Mouse (Mus musculus) lung, postnatal 0 days (tissue): ENCODE measurements around the gene Ankef1. TPM values are rescaled to one million over a fixed set of nuclear protein-coding genes. Genes with fewer than 3 reads are reported as not detected.

Experiments used
- ATAC-seq: fragments of 200-750 bp; cut with Nextera tagmentation; 2 replicates; pipeline ENCODE4 v1.8.0; 2017; ENCODE audit warnings: moderate library complexity
- DNase-seq: peaks from one replicate; pipeline ENCODE4 v3.0.0-alpha.2; 2016; ENCODE audit warnings: low spot score
- H3K27ac ChIP-seq: fragments of 300-500 bp; sonication (generic); 2 replicates; pipeline ENCODE4 v1.5.1; 2014; ENCODE audit warnings: antibody characterized with exemption, mild to moderate bottlenecking, low read length, mixed read lengths
- H3K27me3 ChIP-seq: fragments of 300-500 bp; sonication (generic); replicated peaks from 2 replicates; pipeline ENCODE4 v1.6.1; 2014; ENCODE audit warnings: low read length, mixed read lengths; ENCODE audit not compliant: insufficient read depth
- H3K36me3 ChIP-seq: fragments of 300-500 bp; sonication (generic); 2 replicates; pipeline ENCODE4 v1.6.1; 2014; ENCODE audit warnings: low read length, mixed read lengths; ENCODE audit not compliant: insufficient read depth
- H3K4me1 ChIP-seq: fragments of 300-500 bp; sonication (generic); 2 replicates; pipeline ENCODE4 v1.6.1; 2014; ENCODE audit warnings: antibody characterized with exemption, low read depth, low read length, mixed read lengths; ENCODE audit not compliant: insufficient read depth
- H3K4me2 ChIP-seq: fragments of 300-500 bp; sonication (generic); replicated peaks from 2 replicates; pipeline ENCODE4 v1.6.1; 2014; ENCODE audit warnings: low read depth, mild to moderate bottlenecking, low read length, moderate library complexity, mixed read lengths
- H3K4me3 ChIP-seq: fragments of 300-500 bp; sonication (generic); 2 replicates; pipeline ENCODE4 v1.5.1; 2014; ENCODE audit warnings: low read depth, low read length
- H3K9ac ChIP-seq: fragments of 300-500 bp; sonication (generic); replicated peaks from 2 replicates; pipeline ENCODE4 v1.6.1; 2014; ENCODE audit warnings: low read depth, mild to moderate bottlenecking
- H3K9me3 ChIP-seq: fragments of 300-500 bp; sonication (generic); 2 replicates; pipeline ENCODE4 v1.6.1; 2016; ENCODE audit warnings: low read length, mixed read lengths
- CTCF ChIP-seq: IDR thresholded peaks from 2 replicates; pipeline ENCODE4 v1.5.1; 2016; ENCODE audit warnings: antibody characterized with exemption, mild to moderate bottlenecking
- EP300 ChIP-seq: IDR thresholded peaks from 2 replicates; pipeline ENCODE4 v1.6.1; 2016; ENCODE audit warnings: antibody characterized with exemption, mild to moderate bottlenecking, control low read depth
- WGBS: fragments of 180-500 bp; shearing (Covaris S2); extraction: QIAGEN DNeasy Blood & Tissue Kit; methylation state at CpG from one replicate; pipeline ENCODE4 v1.1.7; 2014; 5-methylcytosine and 5-hydroxymethylcytosine counted together
- polyA plus RNA-seq: library from polyadenylated mRNA; unstranded; fragments of >200 nt; fragmentation: Nextera tagmentation; extraction: Ambion mirVana; gene quantifications from 2 replicates; pipeline ENCODE4 v1.2.1, GENCODE M21; 2015

Ankef1 gene
- polyA plus RNA-seq = 0.32 and 0.54 TPM in 2 replicates

- WGBS = 88% methylated on average over 1 of the region's 1 CpGs
- H3K4me2 ChIP-seq = no peak within 1 kb of the TSS
- ATAC-seq = no peak
Observed at GRCm38 (mm10) chr2:136501651-136502050, at the start of gene Ankef1. TSS of gene Ankef1 (plus strand) at chr2:136501910.

GRCm38 (mm10) chr2:136456468-136456867, 45.2 kb upstream of the Ankef1 start:
- no peak overlapping the region for H3K4me3 ChIP-seq
- DNase-seq (no peak), ATAC-seq (no peak)
- no peaks in the 10 kb centered on the region for H3K27me3 ChIP-seq
- TF ChIP-seq CTCF (no peak), EP300 (no peak)
- no peak overlapping the region for H3K27ac ChIP-seq
- H3K36me3 ChIP-seq = no peaks in the 10 kb centered on the region
- no peak overlapping the region for H3K4me2 ChIP-seq
- no peaks in the 10 kb centered on the region for H3K9me3 ChIP-seq
- H3K9ac ChIP-seq = no peak overlapping the region
- no peaks in the 10 kb centered on the region for H3K4me1 ChIP-seq
- 40% methylated on average over 2 of the region's 2 CpGs for WGBS

More at GRCm38 (mm10) chr2:136501651-136502050, at the start of gene Ankef1:
- Histone ChIP-seq H3K9ac (no peak within 1 kb of the TSS), H3K9me3 (no peaks in the 10 kb centered on the region), H3K4me3 (no peak within 1 kb of the TSS), H3K27me3 (no peaks in the 10 kb centered on the region), H3K4me1 (no peaks in the 10 kb centered on the region), H3K36me3 (no peaks in the 10 kb centered on the region), H3K27ac (no peak within 1 kb of the TSS)
- DNase-seq = no peak
- TF ChIP-seq CTCF = no peak
- no peak for TF ChIP-seq EP300

- DNase-seq = no peak
- Histone ChIP-seq H3K9me3 (no peaks in the 10 kb centered on the region), H3K4me3 (no peak overlapping the region), H3K36me3 (no peaks in the 10 kb centered on the region), H3K27ac (no peak overlapping the region), H3K4me1 (no peaks in the 10 kb centered on the region), H3K9ac (no peak overlapping the region), H3K4me2 (no peak overlapping the region), H3K27me3 (no peaks in the 10 kb centered on the region)
- 54% methylated on average over 3 of the region's 3 CpGs for WGBS
- no peak for ATAC-seq
- TF ChIP-seq EP300 = no peak
- no peak for TF ChIP-seq CTCF
Observed at GRCm38 (mm10) chr2:136456875-136457274, 44.8 kb upstream of the Ankef1 start.

GRCm38 (mm10) chr2:136477656-136478055, 24.1 kb upstream of the Ankef1 start:
- Histone ChIP-seq H3K4me2 (no peak overlapping the region), H3K4me1 (no peaks in the 10 kb centered on the region), H3K9ac (no peak overlapping the region), H3K9me3 (no peaks in the 10 kb centered on the region), H3K4me3 (no peak overlapping the region), H3K27me3 (no peaks in the 10 kb centered on the region), H3K27ac (no peak overlapping the region), H3K36me3 (no peaks in the 10 kb centered on the region)
- TF ChIP-seq CTCF (no peak), EP300 (no peak)
- DNase-seq = no peak
- no peak for ATAC-seq
- 49% methylated on average over 3 of the region's 3 CpGs for WGBS

- TF ChIP-seq EP300 = no peak
- no peak for TF ChIP-seq CTCF
- H3K4me1 ChIP-seq = no peaks in the 10 kb centered on the region
- no peak overlapping the region for H3K27ac ChIP-seq
- no peak overlapping the region for H3K4me2 ChIP-seq
- no peak overlapping the region for H3K4me3 ChIP-seq
- 76% methylated on average over 5 of the region's 5 CpGs for WGBS
- DNase-seq = no peak
- H3K36me3 ChIP-seq = no peaks in the 10 kb centered on the region
- ATAC-seq = no peak
- no peaks in the 10 kb centered on the region for H3K9me3 ChIP-seq
- no peak overlapping the region for H3K9ac ChIP-seq
- no peaks in the 10 kb centered on the region for H3K27me3 ChIP-seq
Observed at GRCm38 (mm10) chr2:136482269-136482668, 19.4 kb upstream of the Ankef1 start.

GRCm38 (mm10) chr2:136483058-136483457, 18.7 kb upstream of the Ankef1 start:
- 90% methylated on average over 3 of the region's 3 CpGs for WGBS
- Histone ChIP-seq H3K36me3 (no peaks in the 10 kb centered on the region), H3K27me3 (no peaks in the 10 kb centered on the region), H3K4me2 (no peak overlapping the region), H3K4me3 (no peak overlapping the region), H3K27ac (no peak overlapping the region), H3K9me3 (no peaks in the 10 kb centered on the region), H3K4me1 (no peaks in the 10 kb centered on the region), H3K9ac (no peak overlapping the region)
- TF ChIP-seq CTCF (no peak), EP300 (no peak)
- DNase-seq (no peak), ATAC-seq (no peak)

GRCm38 (mm10) chr2:136484955-136485354, 16.8 kb upstream of the Ankef1 start:
- DNase-seq (no peak), ATAC-seq (no peak)
- no peak overlapping the region for H3K9ac ChIP-seq
- no peak overlapping the region for H3K4me2 ChIP-seq
- WGBS = 57% methylated on average over 3 of the region's 3 CpGs
- no peak for TF ChIP-seq CTCF
- H3K27ac ChIP-seq = no peak overlapping the region
- H3K4me1 ChIP-seq = no peaks in the 10 kb centered on the region
- no peak overlapping the region for H3K4me3 ChIP-seq
- no peaks in the 10 kb centered on the region for H3K27me3 ChIP-seq
- no peaks in the 10 kb centered on the region for H3K9me3 ChIP-seq
- H3K36me3 ChIP-seq = no peaks in the 10 kb centered on the region
